Comparison of ENCODE assay signal across 26 mouse cellular contexts in the genomic region with DNA sequence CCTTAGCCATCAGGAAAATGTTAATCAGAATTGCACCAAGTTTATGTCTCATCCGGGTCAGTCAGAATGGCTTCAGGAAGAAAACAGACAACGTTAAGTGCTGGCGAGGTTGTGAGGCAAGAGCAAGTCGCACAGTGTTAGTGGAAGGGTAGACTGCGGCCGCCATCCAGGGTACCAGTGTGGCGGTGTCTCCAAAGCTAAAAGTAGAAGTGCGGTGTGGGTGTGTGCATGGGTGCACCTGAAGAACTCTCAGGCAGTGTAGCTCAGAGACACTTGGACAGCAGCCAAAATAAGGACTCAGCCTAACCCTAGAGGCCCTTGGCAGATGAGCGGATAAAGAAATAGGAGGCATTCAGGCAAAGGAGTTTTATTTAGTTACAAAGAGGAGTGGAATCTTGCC. TPM values are rescaled to one million over a fixed set of nuclear protein-coding genes. Genes with fewer than 3 reads are reported as not detected.
DNase-seq lines count a peak whose midpoint lies in the region; ATAC-seq and TF ChIP-seq lines count a peak whose summit lies in the region.
"Had no signal": no experiment of that assay in that cellular context is flagged by ENCODE, and none has a peak within 500 bp of the region (broad histone marks: within the 10 kb centered on the region; RNA-seq: fewer than 3 reads in every experiment).

No protein-coding gene starts in this region.

- H3K4me1 ChIP-seq in kidney, embryonic 14.5 days (ENCODE audit: control insufficient read depth, insufficient read depth, low read length): no peaks in the 10 kb centered on the region
- H3K4me1 ChIP-seq in E14TG2a.4 (replicated peaks; ENCODE audit: low read depth, low read length): no peaks in the 10 kb centered on the region
- H3K4me1 ChIP-seq: forebrain, embryonic 10.5 days; hindbrain, embryonic 10.5 days; limb, embryonic 13.5 days; lung, embryonic 15.5 days; midbrain, embryonic 15.5 days had no signal

- no peak overlapping the region for H3K4me2 ChIP-seq in kidney, embryonic 14.5 days (replicated peaks; ENCODE audit: low read depth, low read length)
- H3K4me2 ChIP-seq: heart, embryonic 11.5 days; limb, embryonic 13.5 days; lung, embryonic 15.5 days; midbrain, embryonic 15.5 days had no signal

- no peak overlapping the region for H3K4me3 ChIP-seq in kidney, embryonic 14.5 days (ENCODE audit: low read length)
- H3K4me3 ChIP-seq in E14TG2a.4 (replicated peaks; ENCODE audit: low read length): no peak overlapping the region
- H3K4me3 ChIP-seq: forebrain, embryonic 10.5 days; gastrocnemius, adult 2 months; hindbrain, embryonic 10.5 days; limb, embryonic 13.5 days; lung, embryonic 15.5 days; midbrain, embryonic 15.5 days had no signal

- H3K36me3 ChIP-seq in kidney, embryonic 14.5 days (ENCODE audit: control insufficient read depth, insufficient read depth, low read length): no peaks in the 10 kb centered on the region
- H3K36me3 ChIP-seq in E14TG2a.4 (ENCODE audit: insufficient read depth, low read length): no peaks in the 10 kb centered on the region
- H3K36me3 ChIP-seq: forebrain, embryonic 10.5 days; hindbrain, embryonic 10.5 days; limb, embryonic 13.5 days; lung, embryonic 15.5 days; midbrain, embryonic 15.5 days had no signal

- H3K27me3 ChIP-seq in kidney, embryonic 14.5 days (ENCODE audit: control insufficient read depth, insufficient read depth, low read length): no peaks in the 10 kb centered on the region
- H3K27me3 ChIP-seq in E14TG2a.4 (ENCODE audit: insufficient read depth, low read length): peaks cover 7% of the 10 kb centered on the region
- H3K27me3 ChIP-seq: limb, embryonic 13.5 days; lung, embryonic 15.5 days; midbrain, embryonic 15.5 days; Patski had no signal

- peak; percentile 48 to 59 for DNase-seq in kidney, postnatal 36 days
- peak; percentile 28 to 32 for DNase-seq in B cell, adult 2 months
- DNase-seq in cerebellum, adult 9-11 months: no peak
- no peak for DNase-seq in spleen, adult 18-20 months
- DNase-seq: adrenal gland, postnatal 36 days; cerebellum, adult 11 months; cerebellum, postnatal 14 days; gastrocnemius, adult 2 months; kidney, adult 8-10 months; layer of hippocampus, adult 9-11 months; lung, postnatal 4 days; right cerebral cortex, adult 18-20 months; right cerebral cortex, postnatal 4 days had no signal

- no peak overlapping the region for H3K9ac ChIP-seq in kidney, embryonic 14.5 days (ENCODE audit: low read depth, low read length)
- H3K9ac ChIP-seq: limb, embryonic 13.5 days; liver, embryonic 14.5 days; lung, embryonic 15.5 days; midbrain, embryonic 15.5 days had no signal

- no peak for ATAC-seq in kidney, embryonic 14.5 days (ENCODE audit: low FRiP score, low TSS enrichment)
- ATAC-seq in neutrophil, adult 5-6 weeks (ENCODE audit: extremely low read depth, insufficient number of reproducible peaks, low FRiP score, poor library complexity, severe bottlenecking): 0 out of 2 replicates have a peak, but pooled peaks have one; percentile 25
- ATAC-seq: hindbrain, embryonic 16.5 days; midbrain, embryonic 15.5 days; Patski had no signal

- 91% methylated on average over 9 of the region's 9 CpGs for WGBS in kidney, embryonic 14.5 days

- no peak overlapping the region for H3K27ac ChIP-seq in kidney, embryonic 14.5 days (ENCODE audit: low read depth, low read length)
- H3K27ac ChIP-seq: forebrain, embryonic 10.5 days; gastrocnemius, adult 2 months; hindbrain, embryonic 10.5 days; limb, embryonic 13.5 days; liver, embryonic 14.5 days; lung, embryonic 15.5 days; midbrain, embryonic 15.5 days had no signal

- TF ChIP-seq CTCF in E14TG2a.4 (conservative IDR thresholded peaks at IDR 0.05; ENCODE audit: low read length): 0 out of 2 replicates have a peak, but pooled peaks have one; percentile 4

- H3K9me3 ChIP-seq in kidney, embryonic 14.5 days (ENCODE audit: control insufficient read depth, low read length): peaks cover 6% of the 10 kb centered on the region; the same call in 1 of the 2 replicates
- no peaks in the 10 kb centered on the region for H3K9me3 ChIP-seq in E14TG2a.4 (ENCODE audit: low read length)
- H3K9me3 ChIP-seq: forebrain, embryonic 10.5 days; hindbrain, embryonic 10.5 days; lung, embryonic 15.5 days; midbrain, embryonic 15.5 days had no signal

RNA-seq across cellular contexts. Expression of a gene that starts 14.4 kb away (rescaled TPM):
- 1.7 and 2.3 TPM in 2 replicates for polyA plus RNA-seq in kidney, embryonic 14.5 days (2014; fragmentation: Nextera tagmentation; extraction: Ambion mirVana)
- total RNA-seq in neutrophil, adult 5-6 weeks (2017): not detected in 2 replicates
- total RNA-seq: megakaryocyte-erythroid progenitor cell, adult 5-6 weeks had no signal

Comparison
In these comparisons a context has a peak if more than half of its experiments do, and no peak if none do; other contexts are left out.
1. DNase-seq: peak in kidney, postnatal 36 days (2 of 2) and B cell, adult 2 months (2 of 2); none in cerebellum, adult 9-11 months (single experiment) and spleen, adult 18-20 months (0 of 2).